Mouse (Mus musculus) kidney, postnatal 10 days (tissue): ENCODE data around the gene Reep6.

Experiments
- DNase-seq: peaks from one replicate; pipeline ENCODE4 v3.0.0; 2021; ENCODE audit warnings: mixed read lengths

Reep6 gene

DNA sequence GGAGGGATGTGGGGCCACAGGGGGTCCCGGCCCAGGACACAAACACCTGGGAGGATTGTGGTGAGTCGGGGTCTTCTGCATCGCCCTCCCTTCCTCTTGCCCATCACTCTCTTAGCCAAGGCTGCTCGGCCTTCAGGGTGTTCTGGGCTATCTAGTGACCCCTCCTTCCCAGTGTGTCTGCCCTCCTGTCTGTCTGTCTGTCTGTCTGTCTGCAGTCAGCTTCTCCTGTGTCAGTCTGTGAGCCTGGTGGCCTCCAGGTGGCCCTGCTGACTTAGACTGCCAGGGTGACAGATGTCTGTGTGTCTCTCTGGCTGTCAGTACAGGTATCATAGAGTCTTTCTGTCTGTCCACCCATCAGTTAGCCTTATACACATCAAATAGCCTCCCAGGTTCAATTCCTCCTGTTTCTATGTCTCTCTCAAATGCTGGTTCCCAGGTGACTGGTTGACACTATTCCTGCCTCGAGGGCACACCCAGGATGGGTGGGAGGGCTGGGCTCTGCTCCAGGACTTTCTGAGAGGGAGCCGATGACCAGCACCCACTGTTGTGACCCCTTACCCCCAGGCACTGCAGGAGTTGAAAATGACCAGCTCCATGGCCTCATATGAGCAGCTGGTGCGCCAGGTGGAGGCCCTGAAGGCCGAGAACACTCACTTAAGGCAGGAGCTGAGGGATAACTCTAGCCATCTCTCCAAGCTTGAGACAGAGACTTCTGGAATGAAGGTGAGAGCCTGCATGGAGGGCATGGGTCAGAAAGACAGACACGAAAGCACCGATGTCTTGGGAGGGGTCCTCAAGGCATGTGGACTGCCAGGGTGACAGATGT is 28.3 kb upstream of the Reep6 start:
- no peak for DNase-seq

DNA sequence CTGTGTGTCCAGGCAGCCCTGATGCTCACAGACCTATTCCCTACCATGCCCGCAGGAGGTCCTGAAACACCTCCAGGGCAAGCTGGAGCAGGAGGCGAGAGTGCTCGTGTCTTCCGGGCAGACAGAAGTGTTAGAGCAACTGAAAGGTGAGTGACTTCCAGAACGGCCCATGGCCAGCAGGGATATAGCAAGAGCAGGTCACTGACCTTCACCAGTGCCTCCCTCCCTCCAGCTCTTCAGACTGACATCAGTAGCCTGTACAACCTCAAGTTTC is 27.7 kb upstream of the Reep6 start:
- DNase-seq = no peak

DNA sequence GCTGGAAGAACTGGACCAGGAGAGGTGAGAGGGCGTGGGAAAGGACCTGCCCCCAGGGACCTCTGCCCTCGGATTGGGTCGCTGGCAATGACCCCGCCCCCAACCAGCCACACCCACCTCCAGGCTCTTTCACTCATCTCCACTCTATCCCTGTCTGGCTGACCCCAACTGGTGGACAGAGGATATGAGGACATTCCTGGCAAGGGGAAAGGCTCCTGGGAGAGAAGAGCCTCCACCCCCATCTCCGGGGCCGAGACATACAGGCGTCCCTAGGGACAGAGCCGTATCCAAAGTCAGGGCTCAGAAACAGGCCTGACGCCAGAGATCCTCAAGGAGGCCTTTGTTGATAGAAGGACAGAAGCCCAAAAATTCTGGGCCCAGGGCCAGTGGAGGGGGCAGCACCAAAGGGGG is 27.3 kb upstream of the Reep6 start:
- peak; percentile 85 for DNase-seq

DNA sequence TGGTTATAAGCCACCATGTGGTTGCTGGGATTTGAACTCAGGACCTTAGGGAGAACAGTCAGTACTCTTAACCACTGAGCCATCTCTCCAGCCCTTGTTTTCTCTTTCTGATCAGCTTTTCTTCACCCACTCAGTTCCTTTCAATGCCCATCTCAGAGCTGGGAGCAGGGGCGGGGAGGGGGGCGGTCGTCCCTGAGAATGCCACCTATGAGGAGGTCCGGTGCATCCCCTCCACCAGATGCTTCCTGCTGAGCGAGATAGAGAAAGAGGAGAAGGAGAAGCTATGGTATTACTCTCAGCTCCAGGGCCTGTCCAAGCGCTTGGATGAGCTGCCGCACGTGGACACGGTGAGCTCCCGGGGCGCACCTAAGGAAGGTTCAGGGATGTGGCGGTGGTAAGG is 25.3 kb upstream of the Reep6 start:
- DNase-seq = no peak

DNA sequence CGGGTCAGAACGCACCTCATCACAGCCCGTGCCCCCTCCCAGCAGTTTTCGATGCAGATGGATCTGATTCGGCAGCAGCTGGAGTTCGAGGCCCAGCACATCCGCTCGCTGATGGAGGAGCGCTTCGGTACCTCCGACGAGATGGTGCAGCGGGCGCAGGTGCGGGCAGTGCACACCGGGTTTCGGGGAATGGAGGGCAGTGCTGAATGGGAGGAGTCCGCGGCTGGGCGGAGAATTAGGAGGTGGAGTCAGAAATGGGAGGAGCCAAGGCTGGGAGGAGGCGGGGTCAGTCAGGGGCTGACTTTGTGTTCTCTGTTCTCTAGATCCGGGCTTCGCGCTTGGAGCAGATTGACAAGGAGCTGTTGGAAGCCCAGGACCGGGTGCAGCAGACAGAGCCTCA is 24.9 kb upstream of the Reep6 start:
- DNase-seq = peak; percentile 60

DNA sequence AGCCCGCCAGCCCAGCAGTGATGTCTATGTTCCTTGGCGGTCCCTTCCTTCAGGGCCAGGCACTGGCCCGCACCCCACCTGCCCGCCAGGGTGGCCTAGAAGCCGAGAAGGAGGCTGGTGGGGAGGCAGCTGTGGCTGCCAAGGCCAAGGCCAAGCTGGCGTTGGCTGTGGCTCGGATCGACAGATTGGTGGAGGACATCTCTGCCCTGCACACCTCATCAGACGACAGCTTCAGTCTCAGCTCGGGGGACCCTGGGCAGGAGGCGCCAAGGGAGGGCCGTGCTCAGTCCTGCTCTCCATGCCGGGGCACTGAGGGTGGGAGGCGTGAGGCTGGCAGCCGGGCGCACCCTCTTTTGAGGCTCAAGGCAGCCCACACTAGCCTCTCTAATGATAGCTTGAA is 18.2 kb upstream of the Reep6 start:
- no peak for DNase-seq

DNA sequence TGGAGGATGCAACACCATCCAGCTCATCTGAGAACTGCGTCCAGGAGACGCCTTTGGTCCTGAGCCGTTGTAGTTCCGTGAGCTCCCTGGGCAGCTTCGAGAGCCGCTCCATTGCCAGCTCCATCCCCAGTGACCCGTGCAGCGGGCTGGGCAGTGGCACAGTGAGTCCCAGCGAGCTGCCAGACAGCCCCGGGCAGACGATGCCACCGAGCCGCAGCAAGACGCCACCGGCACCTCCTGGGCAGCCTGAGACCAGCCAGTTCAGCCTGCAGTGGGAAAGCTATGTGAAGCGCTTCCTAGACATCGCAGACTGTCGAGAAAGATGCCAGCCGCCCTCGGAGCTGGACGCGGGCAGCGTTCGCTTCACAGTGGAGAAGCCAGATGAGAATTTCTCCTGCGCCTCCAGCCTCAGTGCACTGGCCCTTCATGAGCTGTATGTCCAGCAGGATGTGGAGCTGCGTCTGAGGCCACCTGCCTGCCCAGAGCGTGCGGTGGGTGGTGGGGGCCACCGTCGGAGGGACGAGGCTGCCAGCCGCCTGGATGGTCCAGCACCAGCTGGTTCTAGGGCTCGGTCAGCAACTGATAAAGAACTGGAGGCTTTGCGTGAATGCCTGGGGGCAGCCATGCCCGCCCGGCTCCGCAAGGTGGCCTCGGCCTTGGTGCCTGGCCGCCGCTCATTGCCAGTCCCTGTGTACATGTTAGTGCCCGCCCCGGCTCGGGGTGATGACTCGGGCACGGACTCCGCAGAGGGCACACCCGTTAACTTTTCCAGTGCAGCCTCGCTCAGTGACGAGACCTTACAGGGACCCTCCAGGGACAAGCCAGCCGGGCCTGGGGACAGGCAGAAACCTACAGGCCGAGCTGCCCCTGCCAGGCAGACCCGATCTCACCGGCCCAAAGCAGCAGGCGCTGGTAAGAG is 16.9 kb upstream of the Reep6 start:
- no peak for DNase-seq

DNA sequence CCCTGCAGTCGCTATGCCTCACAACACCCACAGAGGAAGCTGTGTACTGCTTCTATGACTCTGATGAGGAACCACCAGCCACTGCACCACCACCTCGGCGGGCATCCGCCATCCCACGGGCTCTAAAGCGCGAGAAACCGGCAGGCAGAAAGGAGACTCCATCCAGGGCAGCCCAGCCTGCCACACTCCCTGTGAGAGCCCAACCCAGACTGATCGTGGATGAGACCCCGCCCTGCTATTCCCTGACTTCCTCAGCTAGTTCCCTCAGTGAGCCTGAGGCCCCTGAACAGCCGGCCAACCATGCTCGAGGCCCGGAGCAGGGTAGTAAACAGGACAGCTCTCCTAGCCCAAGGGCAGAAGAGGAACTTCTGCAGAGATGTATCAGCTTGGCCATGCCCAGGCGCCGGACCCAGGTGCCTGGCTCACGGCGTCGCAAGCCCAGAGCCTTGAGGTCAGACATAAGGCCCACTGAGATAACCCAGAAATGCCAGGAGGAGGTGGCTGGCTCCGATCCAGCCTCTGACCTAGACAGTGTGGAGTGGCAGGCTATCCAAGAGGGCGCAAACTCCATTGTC is 16.0 kb upstream of the Reep6 start:
- no peak for DNase-seq

DNA sequence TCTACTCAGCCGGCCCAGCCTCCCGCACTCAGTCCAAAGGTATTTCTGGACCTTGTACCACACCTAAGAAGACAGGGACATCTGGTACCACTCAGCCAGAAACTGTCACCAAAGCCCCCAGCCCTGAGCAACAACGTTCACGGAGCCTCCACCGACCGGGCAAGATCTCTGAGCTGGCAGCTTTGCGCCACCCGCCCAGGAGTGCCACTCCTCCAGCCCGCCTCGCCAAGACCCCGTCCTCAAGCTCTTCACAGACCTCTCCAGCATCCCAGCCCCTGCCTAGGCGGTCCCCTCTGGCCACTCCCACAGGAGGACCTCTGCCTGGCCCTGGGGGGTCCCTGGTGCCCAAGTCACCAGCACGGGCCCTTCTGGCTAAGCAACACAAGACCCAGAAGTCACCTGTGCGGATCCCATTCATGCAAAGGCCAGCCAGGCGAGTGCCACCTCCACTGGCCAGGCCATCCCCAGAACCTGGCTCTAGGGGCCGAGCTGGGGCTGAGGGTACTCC is 15.2 kb upstream of the Reep6 start:
- DNase-seq = no peak

DNA sequence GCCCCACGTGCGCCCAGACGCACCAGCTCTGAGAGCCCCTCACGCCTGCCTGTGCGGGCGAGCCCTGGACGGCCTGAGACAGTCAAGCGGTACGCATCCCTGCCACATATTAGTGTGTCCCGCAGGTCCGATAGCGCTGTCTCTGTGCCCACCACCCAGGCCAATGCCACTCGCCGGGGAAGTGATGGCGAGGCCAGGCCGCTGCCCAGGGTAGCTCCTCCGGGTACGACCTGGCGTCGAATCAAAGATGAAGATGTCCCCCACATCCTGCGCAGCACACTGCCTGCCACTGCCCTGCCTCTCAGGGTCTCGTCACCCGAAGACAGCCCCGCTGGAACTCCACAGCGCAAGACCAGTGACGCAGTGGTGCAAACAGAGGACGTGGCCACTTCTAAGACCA is 14.4 kb upstream of the Reep6 start:
- DNase-seq = no peak

DNA sequence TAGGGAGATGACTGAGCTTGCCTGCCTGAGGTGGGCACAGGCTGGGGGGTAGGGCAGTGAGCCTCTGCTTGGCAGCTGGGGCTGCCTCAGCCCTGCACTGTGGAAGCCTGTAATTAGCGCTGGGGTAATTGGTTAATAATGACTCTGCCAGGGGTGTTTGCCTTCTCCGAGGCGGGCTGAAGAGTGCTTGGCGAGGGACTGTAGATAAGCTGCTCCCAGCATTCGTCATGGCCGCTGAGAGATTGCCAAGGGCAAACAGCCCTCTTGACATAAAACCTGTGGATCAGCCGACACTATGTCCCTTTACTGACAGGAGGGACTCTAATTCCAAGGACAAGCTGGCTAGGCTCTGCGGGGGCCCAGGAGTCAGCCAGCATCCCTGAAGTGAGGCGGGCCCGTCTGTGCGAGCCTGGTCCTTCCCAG is 13.4 kb upstream of the Reep6 start:
- no peak for DNase-seq

DNA sequence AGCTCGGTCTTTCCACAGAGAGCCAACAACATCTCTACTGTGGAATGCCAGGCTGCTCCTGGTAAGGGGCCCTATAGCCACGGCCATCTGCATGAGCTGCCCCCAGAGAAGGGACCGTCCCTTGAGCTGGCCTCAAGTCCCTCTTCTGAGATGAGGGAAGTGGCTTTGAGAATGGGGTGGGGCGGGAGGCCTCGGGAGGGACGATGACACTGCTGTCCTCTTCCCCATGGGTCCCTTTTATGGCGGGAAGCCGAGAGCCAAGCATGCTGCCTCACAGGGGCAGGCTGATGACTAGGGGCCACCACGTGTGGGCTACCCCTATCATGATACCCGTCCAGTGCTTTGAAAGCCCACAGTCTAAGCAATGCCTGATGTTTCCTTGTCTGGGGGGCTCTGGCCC is 12.7 kb upstream of the Reep6 start:
- no peak for DNase-seq

DNA sequence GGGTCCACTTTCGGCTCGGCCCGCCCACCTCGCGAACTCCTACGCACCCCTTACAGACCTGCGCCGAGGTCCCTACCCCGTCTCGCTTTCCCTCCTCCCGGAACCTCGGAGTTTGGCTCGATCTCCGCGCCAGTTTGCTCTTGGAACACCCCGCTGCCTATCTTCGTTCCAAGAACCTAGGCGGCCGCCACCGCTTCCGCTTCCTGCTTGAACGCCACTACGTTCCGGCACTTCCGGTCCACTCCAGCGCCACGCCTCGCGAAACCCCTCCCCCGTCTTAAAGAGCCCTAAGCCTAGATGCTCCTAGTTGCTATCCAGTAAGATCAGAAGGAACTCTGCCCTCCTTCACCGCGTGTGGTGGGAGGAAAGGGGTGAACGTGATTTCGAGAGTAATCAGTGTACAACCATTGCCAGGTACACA is 9.4 kb upstream of the Reep6 start, which contains the start of gene 2310011J03Rik:
Gene 2310011J03Rik (minus strand): TSS at position 198 of the 421 bp plus-strand sequence.
- DNase-seq = peak; percentile 95

DNA sequence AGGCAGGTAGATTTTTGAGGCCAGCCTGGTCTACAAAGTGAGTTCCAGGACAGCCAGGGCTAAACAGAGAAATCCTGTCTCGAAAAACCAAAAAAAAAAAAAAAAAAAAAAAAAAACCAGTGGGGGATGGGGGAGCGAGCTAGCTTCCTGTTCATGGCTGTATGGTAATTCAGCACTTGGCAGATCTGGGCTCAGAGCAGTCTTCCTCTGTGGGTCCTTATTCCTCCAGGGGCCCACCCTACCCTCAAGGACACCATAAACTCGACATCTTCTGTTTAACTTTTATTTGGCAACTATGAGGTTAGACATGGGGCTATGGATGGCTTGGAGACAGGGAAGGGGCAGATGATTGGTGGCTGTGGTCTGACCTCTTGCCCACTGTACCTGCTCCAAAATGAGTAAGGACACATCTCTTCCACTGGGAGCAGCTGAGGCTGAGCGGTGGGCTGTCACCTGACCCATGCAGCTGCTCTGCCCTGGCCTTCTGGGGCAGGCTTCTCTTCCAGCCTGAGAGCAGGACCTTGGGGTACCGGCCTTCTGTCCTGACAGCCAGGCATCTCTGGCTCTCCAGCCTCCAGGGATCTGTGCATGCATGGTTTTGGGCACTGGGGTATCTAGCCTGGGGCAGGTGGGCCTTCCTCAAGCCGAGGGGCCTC is 8.6 kb upstream of the Reep6 start:
- DNase-seq = no peak

DNA sequence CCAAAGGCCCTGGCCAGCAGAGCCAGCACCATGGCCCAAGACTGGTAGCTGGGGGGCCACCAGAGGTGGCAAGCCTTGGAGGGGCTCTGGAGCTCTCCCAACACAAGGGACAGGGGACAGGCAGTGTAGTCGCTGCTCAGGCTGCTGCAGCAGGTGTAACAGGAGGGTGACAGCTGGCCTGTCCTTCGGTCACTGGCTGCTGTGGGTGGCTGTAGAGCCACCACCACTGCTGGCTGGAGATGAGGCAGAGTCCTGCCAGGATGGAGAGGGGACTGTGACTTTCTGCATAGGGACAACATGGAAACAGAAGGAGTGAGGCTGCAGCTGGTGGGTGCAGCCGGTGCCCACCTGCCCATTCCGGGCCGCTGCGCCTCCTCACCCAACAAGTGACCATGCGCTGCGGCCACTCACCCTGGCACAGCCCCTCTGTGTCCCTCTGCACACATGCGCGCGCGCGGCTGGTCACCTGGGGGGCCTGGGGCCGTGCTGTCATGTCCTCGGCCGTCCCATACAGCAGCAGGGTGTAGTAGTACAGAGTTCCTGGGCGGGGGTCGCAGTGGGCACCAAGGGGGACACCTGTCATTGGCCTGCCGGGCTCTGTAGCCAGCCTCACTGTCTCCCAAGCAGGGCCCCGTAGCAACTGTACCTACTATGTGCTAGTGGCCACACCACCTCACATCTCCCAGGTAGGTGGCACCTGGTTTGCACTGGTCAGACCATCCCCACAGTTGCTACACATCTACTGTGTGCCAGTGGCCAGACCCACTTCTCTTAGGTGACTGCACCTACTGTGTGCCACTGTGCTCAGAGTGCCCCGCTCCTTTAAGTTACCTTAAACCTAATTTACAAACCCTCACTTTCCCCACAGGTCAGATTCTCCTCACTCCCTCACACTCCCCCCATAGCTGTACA is 7.8 kb upstream of the Reep6 start:
- no peak for DNase-seq

DNA sequence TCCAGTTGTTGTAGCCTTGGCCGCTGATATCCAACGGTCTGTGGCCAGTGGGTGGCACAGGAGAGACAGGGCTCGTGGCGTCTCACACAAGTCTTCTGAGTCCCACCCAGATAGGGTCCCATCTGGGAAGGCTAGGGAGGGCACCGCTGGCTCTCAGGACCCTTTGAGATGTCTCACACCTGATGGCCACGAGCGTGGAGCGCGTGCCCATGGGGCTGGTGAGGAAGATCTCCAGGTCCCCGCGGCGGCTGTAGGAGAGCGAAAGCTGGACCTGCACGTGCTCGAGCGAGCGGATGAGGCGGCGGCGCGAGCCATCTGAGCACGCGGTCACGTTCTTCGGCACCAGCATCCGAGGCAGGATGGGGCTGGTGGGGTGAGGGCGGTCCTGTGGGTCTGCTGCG is 6.9 kb upstream of the Reep6 start:
- peak; percentile 59 for DNase-seq

DNA sequence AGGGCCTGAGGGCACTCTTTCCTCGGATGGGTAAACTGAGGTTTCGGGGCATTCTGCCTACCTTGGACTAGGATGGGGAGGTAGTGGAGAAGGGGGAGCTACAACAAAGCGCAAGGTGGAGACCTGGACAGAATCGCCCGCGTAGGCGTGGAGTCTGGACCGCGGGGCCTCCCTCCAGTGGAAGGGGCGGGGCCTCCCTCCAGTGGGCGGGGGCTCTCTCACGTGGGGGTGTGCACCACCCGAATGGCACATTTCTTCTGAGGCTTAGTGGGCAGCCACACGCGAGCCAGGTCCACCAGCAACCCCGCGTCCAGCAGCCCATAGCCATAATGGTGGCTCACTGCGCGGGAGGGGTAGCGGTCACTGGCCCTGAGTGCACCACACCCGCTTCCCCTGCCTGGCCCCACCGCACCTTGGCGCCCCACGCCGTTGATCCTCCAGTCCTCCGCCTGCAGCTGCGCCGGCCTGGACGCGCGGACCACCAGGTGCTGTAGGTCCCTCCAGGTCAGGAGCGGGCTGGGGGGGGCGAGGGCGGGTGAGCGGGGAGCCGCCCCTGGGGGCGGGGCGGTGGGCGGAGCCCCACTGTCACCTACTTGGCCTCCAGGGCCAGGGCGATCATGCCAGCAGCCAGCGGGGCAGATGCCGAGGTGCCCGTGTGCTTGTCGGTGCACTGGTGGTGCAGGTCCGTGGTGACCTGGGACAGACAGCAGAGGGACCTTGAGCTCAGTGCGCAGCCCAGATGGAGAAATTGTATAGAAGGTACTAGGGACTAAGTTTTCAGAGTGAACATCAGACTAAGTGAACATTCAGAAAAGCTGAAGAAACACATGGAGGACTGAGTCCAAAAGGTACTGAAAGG is 6.3 kb upstream of the Reep6 start:
- peak; percentile 83 for DNase-seq

DNA sequence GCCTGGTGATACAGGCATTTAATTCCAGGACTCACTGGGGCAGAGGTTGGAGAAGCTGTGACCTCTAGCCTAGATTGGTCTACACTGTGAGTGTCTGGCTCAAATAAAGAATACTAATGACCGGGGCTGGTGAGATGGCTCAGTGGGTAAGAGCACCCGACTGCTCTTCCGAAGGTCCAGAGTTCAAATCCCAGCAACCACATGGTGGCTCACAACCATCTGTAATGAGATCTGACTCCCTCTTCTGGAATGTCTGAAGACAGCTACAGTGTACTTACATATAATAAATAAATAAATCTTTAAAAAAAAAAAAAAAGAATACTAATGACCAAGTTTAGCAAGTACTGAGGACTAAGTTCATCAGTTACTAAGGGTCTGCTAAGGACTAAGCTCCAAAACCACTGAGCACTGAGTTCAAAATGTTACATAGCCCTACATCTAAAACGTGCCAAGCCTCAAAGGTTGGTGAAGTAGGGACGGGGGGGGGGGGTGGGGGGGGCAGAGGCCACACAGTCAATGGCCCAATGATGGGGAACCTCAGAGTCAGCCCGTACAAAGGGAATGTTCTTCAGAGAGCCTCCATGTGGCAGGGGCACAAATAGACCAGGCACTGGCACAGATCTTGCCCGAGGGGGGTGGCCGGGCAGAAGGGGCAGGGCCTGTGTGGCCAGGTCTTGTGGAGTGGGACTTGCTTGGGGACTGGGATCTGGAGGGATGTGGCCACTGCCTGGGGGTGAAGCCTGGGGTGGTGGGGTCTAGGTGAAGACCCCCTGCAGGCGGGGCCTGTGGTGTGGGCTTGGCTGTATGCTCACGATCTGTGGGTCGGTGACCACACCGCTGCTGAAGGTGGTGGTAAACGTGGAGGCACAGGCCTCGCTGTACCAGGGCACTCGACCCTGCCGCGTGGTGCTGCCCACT is 5.4 kb upstream of the Reep6 start:
- DNase-seq = no peak

DNA sequence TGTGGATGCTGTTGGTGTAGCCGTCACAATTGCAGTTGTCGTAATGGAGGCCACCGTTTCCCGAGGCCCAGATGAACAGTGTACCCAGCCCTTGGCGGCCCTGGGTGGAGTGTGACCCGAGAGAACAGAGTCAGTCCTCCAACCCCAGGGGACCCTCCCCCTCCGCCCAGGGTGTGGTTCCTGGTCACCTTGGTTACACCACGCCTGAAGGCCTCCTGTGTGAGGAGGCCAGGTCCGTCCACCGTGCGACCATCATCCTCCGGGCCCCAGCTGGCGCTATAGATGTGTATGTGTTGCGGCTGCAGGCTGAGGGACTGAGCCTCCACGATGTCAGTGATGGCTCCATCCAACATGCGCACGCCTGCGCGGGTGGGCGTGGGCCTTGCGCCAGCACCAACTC is 4.7 kb upstream of the Reep6 start:
- DNase-seq = peak; percentile 39

DNA sequence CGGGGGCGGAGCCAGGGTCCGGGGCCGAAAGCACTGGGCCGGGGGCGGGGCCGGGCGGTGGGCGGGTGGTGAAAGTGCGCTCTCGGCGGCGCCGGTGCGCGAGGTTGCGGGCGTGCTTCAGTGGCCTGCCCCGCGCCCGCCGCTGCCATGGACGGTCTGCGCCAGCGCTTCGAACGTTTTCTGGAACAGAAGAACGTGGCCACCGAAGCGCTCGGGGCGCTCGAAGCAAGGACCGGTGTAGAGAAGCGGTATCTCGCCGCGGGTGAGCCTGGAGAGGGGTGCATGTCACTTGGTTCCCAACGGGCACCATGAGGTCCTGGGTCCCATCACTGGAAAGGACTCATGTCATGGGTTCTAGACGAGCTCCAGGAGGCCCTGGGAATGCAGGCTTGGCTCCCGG is 331 bp downstream of the Reep6 start:
- DNase-seq = no peak
